Comparison of ENCODE assay signal across 13 mouse cellular contexts in genomic region chr11:80802706-80803105, GRCm38 (mm10). TPM values are rescaled to one million over a fixed set of nuclear protein-coding genes. Genes with fewer than 3 reads are reported as not detected.
DNase-seq lines count a peak whose midpoint lies in the region; ATAC-seq and TF ChIP-seq lines count a peak whose summit lies in the region.
"Had no signal": no experiment of that assay in that cellular context is flagged by ENCODE, and none has a peak within 500 bp of the region (broad histone marks: within the 10 kb centered on the region; RNA-seq: fewer than 3 reads in every experiment).

No protein-coding gene starts in this region.

- no peak overlapping the region for H3K4me2 ChIP-seq in embryonic facial prominence, embryonic 14.5 days (ENCODE audit: low read depth, low read length)
- peak overlapping the region; percentile 20; the same call in 1 of the 2 replicates for H3K4me2 ChIP-seq in intestine, embryonic 16.5 days (ENCODE audit: low read depth, low read length)
- no peak overlapping the region for H3K4me2 ChIP-seq in lung, embryonic 14.5 days

- H3K27ac ChIP-seq in embryonic facial prominence, embryonic 14.5 days (replicated peaks; ENCODE audit: low read depth, low read length): no peak overlapping the region
- H3K27ac ChIP-seq in embryonic facial prominence, embryonic 10.5 days (replicated peaks): no peak overlapping the region
- peak overlapping the region; percentile 91 for H3K27ac ChIP-seq in intestine, embryonic 16.5 days (ENCODE audit: low read length)
- H3K27ac ChIP-seq in lung, embryonic 14.5 days (ENCODE audit: low read depth): peak overlapping the region; percentile 36; the same call in 1 of the 2 replicates
- H3K27ac ChIP-seq: hindbrain, embryonic 10.5 days had no signal

- no peak for ATAC-seq in embryonic facial prominence, embryonic 14.5 days (ENCODE audit: low read depth)
- peak; percentile 90 for ATAC-seq in intestine, embryonic 16.5 days
- ATAC-seq in lung, embryonic 14.5 days (ENCODE audit: insufficient read depth): no peak; the same call in 1 of the 2 replicates
- no peak for ATAC-seq in erythroid progenitor cell, adult 5-6 weeks (replicated peaks; ENCODE audit: low FRiP score, poor library complexity, severe bottlenecking)
- ATAC-seq: forebrain, postnatal 0 days; Patski had no signal

- no peak overlapping the region for H3K9ac ChIP-seq in embryonic facial prominence, embryonic 14.5 days (ENCODE audit: low read depth, low read length)
- no peak overlapping the region for H3K9ac ChIP-seq in intestine, embryonic 16.5 days (ENCODE audit: low read depth, low read length)
- H3K9ac ChIP-seq in lung, embryonic 14.5 days: no peak overlapping the region
- H3K9ac ChIP-seq: forebrain, postnatal 0 days had no signal

- no peak overlapping the region for H3K4me3 ChIP-seq in embryonic facial prominence, embryonic 14.5 days (ENCODE audit: low read depth, low read length)
- no peak overlapping the region for H3K4me3 ChIP-seq in embryonic facial prominence, embryonic 10.5 days
- H3K4me3 ChIP-seq in intestine, embryonic 16.5 days (ENCODE audit: low read length): no peak overlapping the region
- no peak overlapping the region for H3K4me3 ChIP-seq in lung, embryonic 14.5 days (ENCODE audit: low read depth, low read length)
- H3K4me3 ChIP-seq: hindbrain, embryonic 10.5 days had no signal

- 43% methylated on average over 3 of the region's 3 CpGs for WGBS in embryonic facial prominence, embryonic 14.5 days
- 52% methylated on average over 3 of the region's 3 CpGs for WGBS in embryonic facial prominence, embryonic 10.5 days
- 19% methylated on average over 3 of the region's 3 CpGs for WGBS in intestine, embryonic 16.5 days
- 20% methylated on average over 3 of the region's 3 CpGs for WGBS in lung, embryonic 14.5 days

- no peaks in the 10 kb centered on the region for H3K9me3 ChIP-seq in embryonic facial prominence, embryonic 14.5 days (ENCODE audit: control insufficient read depth, low read length)
- no peaks in the 10 kb centered on the region for H3K9me3 ChIP-seq in embryonic facial prominence, embryonic 10.5 days
- no peaks in the 10 kb centered on the region for H3K9me3 ChIP-seq in intestine, embryonic 16.5 days (ENCODE audit: control insufficient read depth, low read length)
- no peaks in the 10 kb centered on the region for H3K9me3 ChIP-seq in lung, embryonic 14.5 days (ENCODE audit: low read depth, low read length)
- H3K9me3 ChIP-seq: hindbrain, embryonic 10.5 days had no signal

- peak; percentile 16 for DNase-seq in embryonic facial prominence, embryonic 14.5 days (ENCODE audit: low spot score)
- DNase-seq in embryonic facial prominence, embryonic 10.5 days (ENCODE audit: low spot score): no peak
- DNase-seq in NIH3T3 (ENCODE audit: low read depth): peak; percentile 26
- DNase-seq in lung, embryonic 14.5 days: peak; percentile 21
- no peak for DNase-seq in layer of hippocampus, adult 18-20 months (ENCODE audit: low spot score in 2 of 2)
- DNase-seq in natural killer cell, adult 2 months (ENCODE audit: low spot score in 2 of 2): no peak
- DNase-seq: forebrain, postnatal 0 days had no signal

- no peaks in the 10 kb centered on the region for H3K27me3 ChIP-seq in embryonic facial prominence, embryonic 14.5 days (replicated peaks; ENCODE audit: control insufficient read depth, insufficient read depth, low read length)
- no peaks in the 10 kb centered on the region for H3K27me3 ChIP-seq in embryonic facial prominence, embryonic 10.5 days (replicated peaks; ENCODE audit: low read depth, poor library complexity, severe bottlenecking)
- no peaks in the 10 kb centered on the region for H3K27me3 ChIP-seq in intestine, embryonic 16.5 days (replicated peaks; ENCODE audit: control insufficient read depth, insufficient read depth, low read length)
- H3K27me3 ChIP-seq in lung, embryonic 14.5 days (ENCODE audit: insufficient read depth, low read length): no peaks in the 10 kb centered on the region
- H3K27me3 ChIP-seq: Patski had no signal

- H3K36me3 ChIP-seq in embryonic facial prominence, embryonic 14.5 days (ENCODE audit: control insufficient read depth, insufficient read depth, low read length): no peaks in the 10 kb centered on the region
- no peaks in the 10 kb centered on the region for H3K36me3 ChIP-seq in embryonic facial prominence, embryonic 10.5 days (replicated peaks)
- H3K36me3 ChIP-seq in intestine, embryonic 16.5 days (ENCODE audit: control insufficient read depth, insufficient read depth, low read length): no peaks in the 10 kb centered on the region
- H3K36me3 ChIP-seq in lung, embryonic 14.5 days (ENCODE audit: insufficient read depth): no peaks in the 10 kb centered on the region
- H3K36me3 ChIP-seq: hindbrain, embryonic 10.5 days had no signal

- no peak for TF ChIP-seq CTCF in lung, embryonic 14.5 days (IDR thresholded peaks at IDR 0.05; ENCODE audit: low read depth)

- no peaks in the 10 kb centered on the region for H3K4me1 ChIP-seq in embryonic facial prominence, embryonic 14.5 days (ENCODE audit: control insufficient read depth, insufficient read depth, low read length)
- peaks cover 11% of the 10 kb centered on the region for H3K4me1 ChIP-seq in embryonic facial prominence, embryonic 10.5 days
- peaks cover 12% of the 10 kb centered on the region for H3K4me1 ChIP-seq in intestine, embryonic 16.5 days (ENCODE audit: control insufficient read depth, insufficient read depth, low read length)
- H3K4me1 ChIP-seq in lung, embryonic 14.5 days (ENCODE audit: insufficient read depth): no peaks in the 10 kb centered on the region
- H3K4me1 ChIP-seq: hindbrain, embryonic 10.5 days had no signal

RNA-seq across cellular contexts. Expression of gene Tmem98, which starts 7.3 kb away (rescaled TPM):
- polyA plus RNA-seq in embryonic facial prominence, embryonic 14.5 days (2014; fragmentation: Nextera tagmentation; extraction: Ambion mirVana): 60.4 and 61.3 TPM in 2 replicates
- 120 and 125 TPM in 2 replicates for polyA plus RNA-seq in embryonic facial prominence, embryonic 10.5 days (2016; fragmentation: Nextera tagmentation; extraction: Ambion mirVana)
- 241 and 243 TPM in 2 replicates for polyA plus RNA-seq in intestine, embryonic 16.5 days (2015; fragmentation: Nextera tagmentation; extraction: Ambion mirVana)
- polyA plus RNA-seq in lung, embryonic 14.5 days (2014; fragmentation: Nextera tagmentation; extraction: Ambion mirVana): 127 and 132 TPM in 2 replicates
- total RNA-seq in layer of hippocampus, adult 18-20 months (2021): 10 to 100 TPM in 1 of 2 experiments, 1 to 10 TPM in 1; 9.0 to 10.6 TPM
- 3.6 TPM in 1 of 2 replicates, not detected in the other for total RNA-seq in erythroid progenitor cell, adult 5-6 weeks (2015; ENCODE audit: low replicate concordance)
- not detected in 2 replicates for total RNA-seq in erythroid progenitor cell, adult 5-6 weeks (2017; ENCODE audit: low replicate concordance)

RNA-seq across cellular contexts. Expression of gene Myo1d, which starts 22.9 kb away (rescaled TPM):
- 9.9 and 10.7 TPM in 2 replicates for polyA plus RNA-seq in embryonic facial prominence, embryonic 14.5 days (2014; fragmentation: Nextera tagmentation; extraction: Ambion mirVana)
- 3.2 and 4.0 TPM in 2 replicates for polyA plus RNA-seq in embryonic facial prominence, embryonic 10.5 days (2016; fragmentation: Nextera tagmentation; extraction: Ambion mirVana)
- polyA plus RNA-seq in intestine, embryonic 16.5 days (2015; fragmentation: Nextera tagmentation; extraction: Ambion mirVana): 80.9 and 97.7 TPM in 2 replicates
- polyA plus RNA-seq in lung, embryonic 14.5 days (2014; fragmentation: Nextera tagmentation; extraction: Ambion mirVana): 16.1 and 17.2 TPM in 2 replicates
- total RNA-seq in layer of hippocampus, adult 18-20 months (2021): 1 to 10 TPM; 8.6 to 9.9 TPM
- 33.2 and 40.7 TPM in 2 replicates for total RNA-seq in erythroid progenitor cell, adult 5-6 weeks (2015; ENCODE audit: low replicate concordance)
- total RNA-seq in erythroid progenitor cell, adult 5-6 weeks (2017; ENCODE audit: low replicate concordance): 21.6 and 26.4 TPM in 2 replicates

RNA-seq across cellular contexts. Expression of gene Spaca3, which starts 55.5 kb away (rescaled TPM):
- not detected in 2 replicates for polyA plus RNA-seq in embryonic facial prominence, embryonic 14.5 days (2014; fragmentation: Nextera tagmentation; extraction: Ambion mirVana)
- polyA plus RNA-seq in embryonic facial prominence, embryonic 10.5 days (2016; fragmentation: Nextera tagmentation; extraction: Ambion mirVana): not detected in 2 replicates
- not detected in 2 replicates for polyA plus RNA-seq in intestine, embryonic 16.5 days (2015; fragmentation: Nextera tagmentation; extraction: Ambion mirVana)
- not detected in 2 replicates for polyA plus RNA-seq in lung, embryonic 14.5 days (2014; fragmentation: Nextera tagmentation; extraction: Ambion mirVana)
- not detected for total RNA-seq in layer of hippocampus, adult 18-20 months (2021)
- not detected in 2 replicates for total RNA-seq in erythroid progenitor cell, adult 5-6 weeks (2015; ENCODE audit: low replicate concordance)
- not detected in 2 replicates for total RNA-seq in erythroid progenitor cell, adult 5-6 weeks (2017; ENCODE audit: low replicate concordance)
- total RNA-seq: forebrain, postnatal 0 days had no signal
- polyA plus RNA-seq: C2C12; forebrain, postnatal 0 days; hindbrain, embryonic 10.5 days; neural tube, embryonic 11.5 days; Patski had no signal

Comparison
In these comparisons a context has a peak if more than half of its experiments do, and no peak if none do; other contexts are left out.
1. DNase-seq: peak in embryonic facial prominence, embryonic 14.5 days (single experiment), NIH3T3 (single experiment) and lung, embryonic 14.5 days (single experiment); none in embryonic facial prominence, embryonic 10.5 days (single experiment), layer of hippocampus, adult 18-20 months (0 of 2) and natural killer cell, adult 2 months (0 of 2).
2. H3K27ac ChIP-seq: peak in intestine, embryonic 16.5 days (single experiment) and lung, embryonic 14.5 days (single experiment); none in embryonic facial prominence, embryonic 14.5 days (single experiment) and embryonic facial prominence, embryonic 10.5 days (single experiment).